Mouse (Mus musculus) embryo, embryonic 10.5 days (tissue): Measurements from ENCODE around the gene Cenps.
"Not testable (repeated sequence)": the region's sequence is repeated elsewhere in the genome, so short reads cannot be mapped to it uniquely, and the experiment has no call there.

ENCODE experiments used
- DNase-seq: peaks from one replicate; pipeline ENCODE4 v3.0.0-alpha.2; 2015; ENCODE audit warnings: low spot score

Cenps gene

GRCm38 (mm10) chr4:149136982-149137770 is at the start of gene Cenps:
Gene Cenps (minus strand): TSS chr4:149137629.
- DNase-seq: peak; percentile 96

GRCm38 (mm10) chr4:149182755-149183154 is 45.3 kb upstream of the Cenps start:
- DNase-seq: peak; percentile 45

GRCm38 (mm10) chr4:149182192-149182591 is 44.8 kb upstream of the Cenps start:
- DNase-seq: no peak

- DNase-seq: no peak
Observed at GRCm38 (mm10) chr4:149179573-149179972, 42.1 kb upstream of the Cenps start.

GRCm38 (mm10) chr4:149179160-149179559 is 41.7 kb upstream of the Cenps start:
- DNase-seq: no peak

GRCm38 (mm10) chr4:149178328-149178727 is 40.9 kb upstream of the Cenps start:
- DNase-seq: peak; percentile 17

- DNase-seq: no peak
Observed at GRCm38 (mm10) chr4:149177046-149177445, 39.6 kb upstream of the Cenps start.

GRCm38 (mm10) chr4:149176645-149177044 is 39.2 kb upstream of the Cenps start:
- no peak for DNase-seq

GRCm38 (mm10) chr4:149173661-149174060 is 36.2 kb upstream of the Cenps start:
- no peak for DNase-seq

GRCm38 (mm10) chr4:149172666-149173065 is 35.2 kb upstream of the Cenps start:
- no peak for DNase-seq

- no peak for DNase-seq
Observed at GRCm38 (mm10) chr4:149172083-149172482, 34.7 kb upstream of the Cenps start.

GRCm38 (mm10) chr4:149171581-149171981 is 34.2 kb upstream of the Cenps start:
- no peak for DNase-seq

GRCm38 (mm10) chr4:149170394-149170931 is 33.0 kb upstream of the Cenps start:
- DNase-seq: no peak

- not testable (repeated sequence) for DNase-seq
Observed at GRCm38 (mm10) chr4:149169926-149170325, 32.5 kb upstream of the Cenps start.

GRCm38 (mm10) chr4:149168016-149168415 is 30.6 kb upstream of the Cenps start:
- DNase-seq: no peak

- DNase-seq: peak; percentile 50
Observed at GRCm38 (mm10) chr4:149166957-149167611, 29.7 kb upstream of the Cenps start.

- peak; percentile 98 for DNase-seq
Observed at GRCm38 (mm10) chr4:149166215-149166946, 29.0 kb upstream of the Cenps start, which contains the start of gene Pgd. Gene Pgd (minus strand): TSS chr4:149166771.

- no peak for DNase-seq
Observed at GRCm38 (mm10) chr4:149164150-149164549, 26.7 kb upstream of the Cenps start.

- DNase-seq: no peak
Observed at GRCm38 (mm10) chr4:149163196-149163595, 25.8 kb upstream of the Cenps start.

- DNase-seq: no peak
Observed at GRCm38 (mm10) chr4:149161166-149161565, 23.7 kb upstream of the Cenps start.

- DNase-seq: no peak
Observed at GRCm38 (mm10) chr4:149159891-149160290, 22.5 kb upstream of the Cenps start.

GRCm38 (mm10) chr4:149159203-149159602 is 21.8 kb upstream of the Cenps start:
- DNase-seq: no peak
